Comparison of ENCODE assay signal across 12 mouse cellular contexts in genomic region chr17:87133823-87134222, GRCm38 (mm10). TPM values are rescaled to one million over a fixed set of nuclear protein-coding genes. Genes with fewer than 3 reads are reported as not detected.
DNase-seq lines count a peak whose midpoint lies in the region; ATAC-seq and TF ChIP-seq lines count a peak whose summit lies in the region.
"Had no signal": no experiment of that assay in that cellular context is flagged by ENCODE, and none has a peak within 500 bp of the region (broad histone marks: within the 10 kb centered on the region; RNA-seq: fewer than 3 reads in every experiment).

No protein-coding gene starts in this region.

- WGBS in stomach, postnatal 0 days: 78% methylated on average over 23 of the region's 23 CpGs
- WGBS in hindbrain, embryonic 12.5 days: 63% methylated on average over 23 of the region's 23 CpGs

- H3K4me2 ChIP-seq in stomach, postnatal 0 days (replicated peaks; ENCODE audit: low read depth): no peak overlapping the region
- H3K4me2 ChIP-seq in hindbrain, embryonic 12.5 days (replicated peaks): no peak overlapping the region
- H3K4me2 ChIP-seq: forebrain, embryonic 13.5 days had no signal

- no peak overlapping the region for H3K27ac ChIP-seq in stomach, postnatal 0 days (replicated peaks)
- H3K27ac ChIP-seq in hindbrain, embryonic 12.5 days: no peak overlapping the region
- H3K27ac ChIP-seq: forebrain, embryonic 13.5 days; macrophage had no signal

- no peaks in the 10 kb centered on the region for H3K4me1 ChIP-seq in stomach, postnatal 0 days (replicated peaks; ENCODE audit: control insufficient read depth, insufficient read depth)
- H3K4me1 ChIP-seq in hindbrain, embryonic 12.5 days: peaks cover 2% of the 10 kb centered on the region; the same call in 1 of the 2 replicates

- no peaks in the 10 kb centered on the region for H3K27me3 ChIP-seq in stomach, postnatal 0 days (ENCODE audit: control insufficient read depth, insufficient read depth, low read length)
- H3K27me3 ChIP-seq in hindbrain, embryonic 12.5 days: no peaks in the 10 kb centered on the region
- H3K27me3 ChIP-seq: CH12.LX; forebrain, embryonic 13.5 days had no signal

- H3K4me3 ChIP-seq in stomach, postnatal 0 days (ENCODE audit: low read depth, low read length): no peak overlapping the region
- no peak overlapping the region for H3K4me3 ChIP-seq in hindbrain, embryonic 12.5 days
- H3K4me3 ChIP-seq: forebrain, embryonic 13.5 days had no signal

- peaks cover 4% of the 10 kb centered on the region; the same call in 1 of the 2 replicates for H3K36me3 ChIP-seq in stomach, postnatal 0 days (ENCODE audit: control insufficient read depth, insufficient read depth, low read length)
- H3K36me3 ChIP-seq in hindbrain, embryonic 12.5 days: peaks cover 14% of the 10 kb centered on the region

- no peak for ATAC-seq in stomach, postnatal 0 days (ENCODE audit: low FRiP score, low TSS enrichment)
- no peak for ATAC-seq in hindbrain, embryonic 12.5 days (ENCODE audit: low FRiP score)
- ATAC-seq: forebrain, embryonic 13.5 days had no signal

- TF ChIP-seq CTCF in stomach, postnatal 0 days (IDR thresholded peaks at IDR 0.05; ENCODE audit: low read depth): peak; percentile 48

- no peak for TF ChIP-seq EP300 in stomach, postnatal 0 days (optimal IDR thresholded peaks at IDR 0.05)

- DNase-seq in gastrocnemius, adult 18-20 months (ENCODE audit: low spot score): peak; percentile 9
- DNase-seq in gastrocnemius, postnatal 25 days: no peak
- peak; percentile 14 to 31 for DNase-seq in lung, adult 18-20 months
- no peak for DNase-seq in lung, postnatal 25 days (ENCODE audit: low spot score)
- DNase-seq in gastrocnemius, postnatal 10 days: peak; percentile 27
- DNase-seq in stomach, postnatal 0 days (ENCODE audit: low spot score): peak; percentile 19
- no peak for DNase-seq in right cerebral cortex, postnatal 36 days (ENCODE audit: low spot score in 2 of 2)
- DNase-seq: thymus, postnatal 14 days had no signal

- H3K9ac ChIP-seq in stomach, postnatal 0 days (ENCODE audit: low read length): no peak overlapping the region
- no peak overlapping the region for H3K9ac ChIP-seq in hindbrain, embryonic 12.5 days
- H3K9ac ChIP-seq: forebrain, embryonic 13.5 days had no signal

- H3K9me3 ChIP-seq in stomach, postnatal 0 days (ENCODE audit: control insufficient read depth, low read length): no peaks in the 10 kb centered on the region
- H3K9me3 ChIP-seq in hindbrain, embryonic 12.5 days (replicated peaks): no peaks in the 10 kb centered on the region
- H3K9me3 ChIP-seq: forebrain, embryonic 13.5 days had no signal

RNA-seq across cellular contexts. Expression of gene Socs5, which starts 26.3 kb away (rescaled TPM):
- total RNA-seq in gastrocnemius, adult 18-20 months (2021): 10 to 100 TPM; 12.6 to 16.5 TPM
- 10 to 100 TPM in 1 of 2 experiments, 1 to 10 TPM in 1; 9.1 to 11.5 TPM for total RNA-seq in gastrocnemius, postnatal 25 days (2021)
- 10 to 100 TPM; 12.3 to 15.0 TPM for total RNA-seq in gastrocnemius, postnatal 10 days (2021)
- 4.8 and 4.9 TPM in 2 replicates for polyA plus RNA-seq in stomach, postnatal 0 days (2015; fragmentation: Nextera tagmentation; extraction: Ambion mirVana)
- polyA plus RNA-seq in hindbrain, embryonic 12.5 days (2016; fragmentation: Nextera tagmentation; extraction: Ambion mirVana): 17.7 and 21.0 TPM in 2 replicates

Comparison
In these comparisons a context has a peak if more than half of its experiments do, and no peak if none do; other contexts are left out.
1. DNase-seq: peak in gastrocnemius, adult 18-20 months (single experiment), lung, adult 18-20 months (2 of 2), gastrocnemius, postnatal 10 days (single experiment) and stomach, postnatal 0 days (single experiment); none in gastrocnemius, postnatal 25 days (single experiment), lung, postnatal 25 days (single experiment) and right cerebral cortex, postnatal 36 days (0 of 2).